Mouse (Mus musculus): ENCODE measurements at regions not wholly inside any gene's neighbourhood (a gene's known extent, or its start where the extent isn't known, plus 50 kb on each side); places are given as distances from the start of the nearest gene placed in this dataset.

GRCm38 (mm10) chr10:120652525-120653215 is 176.4 kb upstream of the Hmga2 start:
- TF ChIP-seq CTCF (IDR thresholded peaks at IDR 0.05; ENCODE audit: low read depth): no peak
- TF ChIP-seq EP300 (IDR thresholded peaks at IDR 0.05; ENCODE audit: low read depth): no peak

Measured in liver, embryonic 14.5 days (tissue).